Mouse (Mus musculus): ENCODE measurements around the gene Swsap1. TPM values are rescaled to one million over a fixed set of nuclear protein-coding genes. Genes with fewer than 3 reads are reported as not detected.

Gene Swsap1
- 17.0 TPM for polyA plus RNA-seq (2015; fragmentation: Illumina TruSeq; extraction: RNeasy Lipid Tissue Mini Kit (QIAGEN cat#74804); ENCODE audit: low read depth, low replicate concordance)

DNA sequence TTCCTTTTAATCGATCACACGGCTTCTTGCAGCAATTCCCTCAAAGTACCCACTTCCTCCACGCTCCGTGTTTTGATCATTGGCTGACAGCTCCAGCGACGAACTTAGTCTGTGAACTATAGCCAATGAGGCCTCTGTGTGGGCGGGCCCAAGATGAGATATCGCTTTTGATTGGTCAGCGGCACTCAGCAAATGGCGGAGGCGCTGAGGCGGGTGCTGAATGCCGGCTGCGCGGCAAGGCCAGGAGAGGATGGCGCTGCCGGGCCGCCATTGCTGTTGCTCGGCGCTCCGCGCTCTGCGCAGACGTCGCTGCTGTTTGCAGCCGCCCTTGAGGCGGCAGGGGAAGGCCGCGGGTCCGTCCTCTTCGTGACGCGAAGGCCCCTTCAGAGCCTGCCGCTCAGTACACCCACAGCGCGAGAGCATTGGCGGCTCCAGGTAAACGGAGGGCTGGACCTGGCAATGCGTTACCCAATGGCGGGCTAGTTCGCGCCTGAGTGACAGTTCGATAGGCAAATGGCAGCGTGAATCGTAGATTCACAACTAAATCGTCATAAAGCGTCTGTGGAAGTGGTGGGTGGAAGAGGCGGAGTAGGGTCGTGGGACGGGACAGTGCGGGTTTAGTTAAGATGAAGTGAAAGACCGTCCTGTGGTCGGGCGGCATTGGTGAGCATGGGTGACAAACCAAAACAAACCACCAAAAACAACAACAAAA, at the start of gene Swsap1:
Gene Swsap1, plus strand, starts transcription at position 186 of the 712 bp plus-strand sequence.

DNA sequence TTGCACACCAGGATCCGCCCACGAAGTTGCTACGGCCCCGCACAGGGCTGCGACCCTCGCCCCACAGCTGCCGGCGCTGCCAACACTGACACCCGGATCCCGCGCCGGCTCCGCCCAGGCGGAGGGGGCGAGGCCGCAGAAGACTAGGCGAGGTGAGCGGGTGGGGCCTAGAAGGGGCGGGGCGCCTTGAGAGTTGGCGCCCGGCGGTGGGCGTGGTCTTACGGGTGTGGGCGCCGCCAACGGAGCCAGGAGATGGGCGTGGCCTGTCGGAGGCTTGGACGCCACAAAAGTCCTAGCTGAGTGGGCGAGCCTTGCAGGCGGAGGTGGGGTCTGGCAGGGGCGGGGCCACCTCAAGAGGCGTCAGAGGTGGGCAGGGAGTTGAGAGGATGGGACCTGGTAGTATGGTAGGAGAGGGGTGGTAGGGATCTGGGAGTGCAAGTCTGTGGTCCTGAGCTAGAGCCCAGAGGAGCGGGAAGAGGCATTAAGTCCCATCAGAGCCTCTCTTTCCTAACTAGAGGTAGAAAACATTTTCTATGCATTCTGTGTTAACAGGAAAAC, 37.4 kb upstream of the Swsap1 start, which contains the start of gene Rab3d:
Gene Rab3d, minus strand, starts transcription at position 158 of the 558 bp plus-strand sequence.

DNA sequence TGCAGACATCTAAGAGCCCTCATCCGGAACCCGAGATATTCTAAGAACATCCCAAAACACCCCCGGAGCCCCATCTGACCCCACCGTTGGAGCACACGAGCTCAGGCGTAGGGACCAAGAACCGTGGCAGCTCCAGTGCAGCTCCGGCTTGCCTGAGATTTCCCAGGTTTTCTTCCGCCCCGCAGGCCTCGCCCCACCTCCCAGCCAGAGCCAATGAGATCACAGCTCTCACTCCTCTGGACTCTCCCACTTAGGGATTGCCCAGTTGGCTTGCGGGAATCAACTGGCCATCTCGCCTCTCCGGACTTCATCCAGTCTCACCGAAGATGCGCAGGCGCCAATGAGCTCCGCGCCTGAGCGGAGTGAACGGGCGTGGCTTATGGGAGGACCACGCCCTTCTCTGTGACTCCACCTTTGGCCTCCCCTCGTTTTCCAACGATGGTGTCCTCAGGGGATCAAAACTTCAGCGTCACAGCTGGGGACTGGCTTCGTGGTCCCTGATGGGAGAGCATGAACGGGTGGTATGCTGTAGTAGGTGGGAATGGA, 28.3 kb upstream of the Swsap1 start, which contains the start of the genes Ccdc159 and Tmem205:
Gene Ccdc159, plus strand, starts transcription at position 264 of the 546 bp plus-strand sequence.
Gene Tmem205, minus strand, starts transcription at position 349 of the 546 bp plus-strand sequence.

DNA sequence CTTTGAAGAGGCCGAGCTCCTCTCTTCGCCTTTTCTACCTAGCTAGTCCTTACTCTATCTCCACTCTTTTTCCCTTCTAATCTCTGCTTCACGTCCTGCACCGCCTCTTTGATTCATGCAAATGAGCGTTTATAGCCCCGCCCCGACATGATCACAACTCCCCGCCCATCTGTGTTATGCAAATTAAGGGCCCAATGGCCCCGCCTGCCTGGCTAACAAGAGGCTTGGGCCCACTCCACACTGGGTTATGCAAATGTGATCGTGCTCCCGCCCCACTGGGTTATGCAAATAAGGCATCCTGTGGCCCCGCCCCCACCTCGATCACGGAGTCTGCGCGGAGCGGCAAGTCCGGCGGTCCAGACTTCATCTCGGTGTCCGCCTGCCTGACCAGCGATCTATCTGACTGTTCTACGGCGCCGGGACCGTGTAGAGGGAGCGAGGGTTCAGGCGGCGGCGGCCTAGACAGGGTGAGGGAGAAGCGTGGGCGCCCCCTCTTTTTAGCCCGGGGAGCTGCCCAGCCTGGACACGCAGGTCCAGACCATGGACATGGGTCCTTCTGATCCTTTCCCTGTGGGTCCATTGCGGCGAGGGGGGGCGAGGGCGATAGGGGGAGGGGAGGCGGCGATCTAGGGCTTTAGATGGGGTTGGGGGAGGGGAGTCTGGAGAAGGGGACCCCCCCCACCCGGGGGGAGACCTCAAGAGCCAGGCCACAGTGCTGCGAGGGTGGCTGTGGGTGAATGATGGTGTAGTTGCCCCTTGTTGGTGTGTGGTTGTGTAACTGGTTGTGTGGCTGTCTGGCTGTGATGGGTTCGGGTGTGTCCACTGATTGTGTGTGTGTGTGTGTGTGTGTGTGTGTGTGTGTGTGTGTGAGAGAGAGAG, 18.6 kb upstream of the Swsap1 start, which contains the start of gene Plppr2:
Gene Plppr2, plus strand, starts transcription at position 342 of the 879 bp plus-strand sequence.

DNA sequence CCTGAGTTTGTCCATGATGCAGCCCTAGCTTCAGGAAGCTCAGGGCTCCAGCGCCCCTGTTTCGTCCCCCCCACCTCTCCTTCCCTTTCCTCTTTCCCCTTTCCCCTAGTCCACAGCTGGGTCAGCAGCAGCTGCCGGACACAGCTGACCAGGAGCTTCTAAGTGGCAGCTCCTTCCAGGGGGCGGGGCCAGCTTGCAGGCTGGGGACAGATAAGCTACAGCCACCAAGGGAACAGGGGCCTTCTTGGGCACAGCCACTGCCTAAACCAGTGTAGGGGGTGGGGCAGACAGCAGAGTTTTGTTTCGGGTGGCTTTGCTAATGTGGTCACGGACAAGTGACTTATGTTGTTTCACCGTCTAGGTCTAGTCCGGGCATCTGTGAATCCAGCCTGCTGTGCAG, 7.9 kb downstream of the Swsap1 start, which contains the start of gene Epor:
Gene Epor, minus strand, starts transcription at position 90 of the 400 bp plus-strand sequence.

DNA sequence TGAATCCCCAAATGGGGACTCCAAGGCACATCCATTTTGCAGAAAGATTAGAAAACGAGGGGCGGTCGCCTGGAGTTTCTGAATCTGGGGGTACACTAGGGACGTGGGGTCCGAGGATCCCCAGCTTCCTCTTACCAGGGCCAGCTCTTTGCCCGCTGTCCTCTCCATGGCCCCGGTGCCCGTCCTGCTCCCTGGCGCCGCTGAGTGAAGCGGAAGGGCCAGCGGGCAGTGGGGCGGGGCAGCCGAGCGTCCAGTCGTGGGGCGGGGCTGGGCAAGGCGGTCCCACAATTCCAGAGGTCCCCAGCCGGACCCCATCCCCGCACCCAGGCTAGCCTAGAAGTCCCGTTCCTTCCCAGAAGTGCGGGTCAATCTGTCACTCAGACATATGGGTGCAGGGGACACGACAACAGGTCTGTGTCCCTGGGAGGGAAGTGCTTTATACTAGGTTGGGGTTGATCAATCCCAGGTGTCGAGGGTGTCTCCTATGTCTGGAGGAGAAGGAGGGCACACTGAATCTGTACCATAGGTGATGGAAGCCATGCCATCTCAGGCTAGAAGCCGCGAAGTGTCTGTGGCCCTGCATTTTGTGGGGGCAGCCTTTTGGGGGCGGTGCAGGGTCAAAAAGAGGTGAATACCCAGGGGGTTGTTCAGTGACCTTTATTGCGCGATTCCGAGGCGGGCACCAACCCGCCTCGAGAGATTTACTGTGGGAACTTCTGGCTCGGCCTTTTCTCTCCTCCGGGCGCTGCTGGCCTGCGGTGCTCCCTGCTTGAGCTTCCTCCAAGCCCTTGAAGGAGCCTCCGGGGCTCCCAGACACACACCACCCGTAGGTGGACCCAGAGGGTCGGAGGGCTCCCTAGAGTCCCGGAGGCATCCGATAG, 33.9 kb downstream of the Swsap1 start, which contains the start of gene Rgl3:
Gene Rgl3, minus strand, starts transcription at position 217 of the 881 bp plus-strand sequence.

DNA sequence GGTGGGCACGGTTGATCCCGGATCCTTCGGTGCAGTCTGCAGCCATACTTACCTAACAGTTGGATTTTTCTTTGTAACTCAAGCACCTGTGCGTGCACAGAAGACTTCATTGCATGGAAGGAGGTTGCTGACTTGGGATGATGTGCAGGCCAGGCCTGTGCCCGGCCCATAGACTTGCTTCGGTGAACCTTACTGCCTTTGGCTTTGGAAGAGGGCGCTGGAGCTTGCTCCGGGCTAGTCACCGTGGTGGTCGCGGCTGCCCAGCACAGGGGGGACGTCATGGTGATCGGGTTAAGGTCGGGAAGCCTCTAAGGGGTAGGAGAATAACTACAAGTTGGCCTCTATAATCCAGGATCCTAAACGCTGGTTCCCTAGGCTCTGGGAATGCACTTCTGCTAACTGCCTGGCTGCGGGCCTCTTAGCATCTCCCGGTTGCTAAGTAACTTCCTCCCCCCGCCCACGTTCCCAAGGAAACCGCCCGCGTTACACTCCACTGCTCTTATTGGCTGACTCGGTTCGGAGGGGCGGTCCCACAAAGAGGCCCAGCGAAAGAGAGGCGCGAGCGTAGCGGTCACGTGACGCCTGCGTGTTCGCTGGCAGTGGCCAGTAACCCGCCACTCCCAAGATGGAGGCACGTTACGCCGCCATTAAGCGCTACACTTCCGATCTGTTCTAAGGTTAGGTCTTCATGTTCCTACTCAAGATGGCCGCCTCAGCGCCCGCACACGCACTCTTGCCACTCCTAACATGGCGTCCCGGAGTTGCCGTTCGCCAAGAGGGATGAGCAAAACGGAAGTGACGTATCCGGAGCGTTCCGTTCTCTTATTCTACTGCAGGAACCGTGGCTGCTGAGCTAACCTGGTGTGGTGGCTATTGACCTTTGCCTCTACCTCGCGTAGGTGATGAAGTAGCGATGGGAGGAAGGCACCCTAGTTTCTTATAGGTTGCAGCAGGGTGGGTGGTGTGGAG, 46.9 kb downstream of the Swsap1 start, which contains the start of the genes Ccdc151 and Prkcsh:
Gene Ccdc151, minus strand, starts transcription at position 441 of the 969 bp plus-strand sequence.
Gene Prkcsh, plus strand, starts transcription at position 613 of the 969 bp plus-strand sequence.

Other genes starting within 250 kb of the Swsap1 start
- gene Ldlr, start 232.3 kb upstream of the Swsap1 start, polyA plus RNA-seq (2015; fragmentation: Illumina TruSeq; extraction: RNeasy Lipid Tissue Mini Kit (QIAGEN cat#74804); ENCODE audit: low read depth, low replicate concordance) = 12.1 TPM
- 3.1 TPM for gene Spc24, start 195.5 kb upstream of the Swsap1 start, polyA plus RNA-seq (2015; fragmentation: Illumina TruSeq; extraction: RNeasy Lipid Tissue Mini Kit (QIAGEN cat#74804); ENCODE audit: low read depth, low replicate concordance)
- 6.3 TPM for gene Kank2, start 157.0 kb upstream of the Swsap1 start, polyA plus RNA-seq (2015; fragmentation: Illumina TruSeq; extraction: RNeasy Lipid Tissue Mini Kit (QIAGEN cat#74804); ENCODE audit: low read depth, low replicate concordance)
- not detected for gene Angptl8, start 120.2 kb upstream of the Swsap1 start, polyA plus RNA-seq (2015; fragmentation: Illumina TruSeq; extraction: RNeasy Lipid Tissue Mini Kit (QIAGEN cat#74804); ENCODE audit: low read depth, low replicate concordance)
- 14.2 TPM for gene Dock6, start 103.1 kb upstream of the Swsap1 start, polyA plus RNA-seq (2015; fragmentation: Illumina TruSeq; extraction: RNeasy Lipid Tissue Mini Kit (QIAGEN cat#74804); ENCODE audit: low read depth, low replicate concordance)
- gene Rab3d, start 37.6 kb upstream of the Swsap1 start, polyA plus RNA-seq (2015; fragmentation: Illumina TruSeq; extraction: RNeasy Lipid Tissue Mini Kit (QIAGEN cat#74804); ENCODE audit: low read depth, low replicate concordance) = 6.5 TPM
- 17.4 TPM for gene Ccdc159, start 28.3 kb upstream of the Swsap1 start, polyA plus RNA-seq (2015; fragmentation: Illumina TruSeq; extraction: RNeasy Lipid Tissue Mini Kit (QIAGEN cat#74804); ENCODE audit: low read depth, low replicate concordance)
- 55.2 TPM for gene Tmem205, start 28.2 kb upstream of the Swsap1 start, polyA plus RNA-seq (2015; fragmentation: Illumina TruSeq; extraction: RNeasy Lipid Tissue Mini Kit (QIAGEN cat#74804); ENCODE audit: low read depth, low replicate concordance)
- 109 TPM for gene Plppr2, start 18.7 kb upstream of the Swsap1 start, polyA plus RNA-seq (2015; fragmentation: Illumina TruSeq; extraction: RNeasy Lipid Tissue Mini Kit (QIAGEN cat#74804); ENCODE audit: low read depth, low replicate concordance)
- 11.1 TPM for gene Epor, start 7.8 kb downstream of the Swsap1 start, polyA plus RNA-seq (2015; fragmentation: Illumina TruSeq; extraction: RNeasy Lipid Tissue Mini Kit (QIAGEN cat#74804); ENCODE audit: low read depth, low replicate concordance)
- 1.7 TPM for gene Rgl3, start 33.7 kb downstream of the Swsap1 start, polyA plus RNA-seq (2015; fragmentation: Illumina TruSeq; extraction: RNeasy Lipid Tissue Mini Kit (QIAGEN cat#74804); ENCODE audit: low read depth, low replicate concordance)
- gene Ccdc151, start 46.9 kb downstream of the Swsap1 start, polyA plus RNA-seq (2015; fragmentation: Illumina TruSeq; extraction: RNeasy Lipid Tissue Mini Kit (QIAGEN cat#74804); ENCODE audit: low read depth, low replicate concordance) = 5.1 TPM
- 85.6 TPM for gene Prkcsh, start 47.1 kb downstream of the Swsap1 start, polyA plus RNA-seq (2015; fragmentation: Illumina TruSeq; extraction: RNeasy Lipid Tissue Mini Kit (QIAGEN cat#74804); ENCODE audit: low read depth, low replicate concordance)
- gene Elavl3, start 96.3 kb downstream of the Swsap1 start, polyA plus RNA-seq (2015; fragmentation: Illumina TruSeq; extraction: RNeasy Lipid Tissue Mini Kit (QIAGEN cat#74804); ENCODE audit: low read depth, low replicate concordance) = 107 TPM
- gene Gm49318, start 115.5 kb downstream of the Swsap1 start, polyA plus RNA-seq (2015; fragmentation: Illumina TruSeq; extraction: RNeasy Lipid Tissue Mini Kit (QIAGEN cat#74804); ENCODE audit: low read depth, low replicate concordance) = 1.0 TPM
- gene Zfp653, start 115.6 kb downstream of the Swsap1 start, polyA plus RNA-seq (2015; fragmentation: Illumina TruSeq; extraction: RNeasy Lipid Tissue Mini Kit (QIAGEN cat#74804); ENCODE audit: low read depth, low replicate concordance) = 18.0 TPM
- gene Ecsit, start 129.7 kb downstream of the Swsap1 start, polyA plus RNA-seq (2015; fragmentation: Illumina TruSeq; extraction: RNeasy Lipid Tissue Mini Kit (QIAGEN cat#74804); ENCODE audit: low read depth, low replicate concordance) = 63.5 TPM
- gene Cnn1, start 143.5 kb downstream of the Swsap1 start, polyA plus RNA-seq (2015; fragmentation: Illumina TruSeq; extraction: RNeasy Lipid Tissue Mini Kit (QIAGEN cat#74804); ENCODE audit: low read depth, low replicate concordance) = 1.4 TPM
- 146 TPM for gene Elof1, start 161.4 kb downstream of the Swsap1 start, polyA plus RNA-seq (2015; fragmentation: Illumina TruSeq; extraction: RNeasy Lipid Tissue Mini Kit (QIAGEN cat#74804); ENCODE audit: low read depth, low replicate concordance)
- 0.58 TPM for gene Acp5, start 180.0 kb downstream of the Swsap1 start, polyA plus RNA-seq (2015; fragmentation: Illumina TruSeq; extraction: RNeasy Lipid Tissue Mini Kit (QIAGEN cat#74804); ENCODE audit: low read depth, low replicate concordance)
- 79.6 TPM for gene Pigyl, start 201.1 kb downstream of the Swsap1 start, polyA plus RNA-seq (2015; fragmentation: Illumina TruSeq; extraction: RNeasy Lipid Tissue Mini Kit (QIAGEN cat#74804); ENCODE audit: low read depth, low replicate concordance)
- gene Zfp872, start 232.3 kb downstream of the Swsap1 start, polyA plus RNA-seq (2015; fragmentation: Illumina TruSeq; extraction: RNeasy Lipid Tissue Mini Kit (QIAGEN cat#74804); ENCODE audit: low read depth, low replicate concordance) = not detected

Data from brain, adult 10 weeks (tissue).